Mouse (Mus musculus): ENCODE results near the gene Nubp1.

DNA sequence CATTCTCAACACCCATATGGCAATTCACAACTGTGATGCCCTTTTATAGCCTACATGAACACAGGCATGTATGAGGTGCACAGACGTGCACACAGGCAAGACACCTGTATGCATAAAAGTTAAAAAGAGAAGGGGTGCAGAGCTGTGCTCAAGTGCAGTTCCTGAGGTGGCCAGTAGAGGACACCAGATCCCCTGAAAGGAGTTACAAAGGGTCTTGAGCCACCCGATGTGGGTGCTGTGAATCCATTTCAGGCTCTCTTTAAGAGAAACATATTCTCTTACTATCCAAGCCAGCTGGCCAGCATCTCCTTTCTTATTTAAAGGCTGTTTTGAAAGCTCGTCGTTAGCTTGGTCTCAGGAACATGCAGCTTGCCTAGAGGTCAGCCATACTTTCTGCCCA, 5.1 kb downstream of the Nubp1 start:
- TF ChIP-seq POLR2A (IDR thresholded peaks at IDR 0.05; ENCODE audit: low read depth, low read length) (no peak), MEF2A (IDR thresholded peaks at IDR 0.05; ENCODE audit: borderline replicate concordance, low read depth, low read length) (0 out of 2 replicates have a peak, but pooled peaks have one; percentile 20), JUND (conservative IDR thresholded peaks at IDR 0.05; ENCODE audit: low read depth, low read length) (no peak), CTCF (conservative IDR thresholded peaks at IDR 0.05 in 1 of 2, IDR thresholded peaks at IDR 0.05 in 1 of 2; ENCODE audit: low read depth in 2 of 2, low read length in 2 of 2) (peak; percentile 71 to 99), ZNF384 (IDR thresholded peaks at IDR 0.05; ENCODE audit: low read depth, low read length) (no peak), MAZ (IDR thresholded peaks at IDR 0.05; ENCODE audit: low read depth, low read length) (no peak)
